Mouse (Mus musculus) thymus, postnatal 4 days (tissue): ENCODE data around the gene Tns1.

Source experiments
- DNase-seq: peaks from one replicate; pipeline ENCODE4 v3.0.0; 2021

Gene Tns1

DNA sequence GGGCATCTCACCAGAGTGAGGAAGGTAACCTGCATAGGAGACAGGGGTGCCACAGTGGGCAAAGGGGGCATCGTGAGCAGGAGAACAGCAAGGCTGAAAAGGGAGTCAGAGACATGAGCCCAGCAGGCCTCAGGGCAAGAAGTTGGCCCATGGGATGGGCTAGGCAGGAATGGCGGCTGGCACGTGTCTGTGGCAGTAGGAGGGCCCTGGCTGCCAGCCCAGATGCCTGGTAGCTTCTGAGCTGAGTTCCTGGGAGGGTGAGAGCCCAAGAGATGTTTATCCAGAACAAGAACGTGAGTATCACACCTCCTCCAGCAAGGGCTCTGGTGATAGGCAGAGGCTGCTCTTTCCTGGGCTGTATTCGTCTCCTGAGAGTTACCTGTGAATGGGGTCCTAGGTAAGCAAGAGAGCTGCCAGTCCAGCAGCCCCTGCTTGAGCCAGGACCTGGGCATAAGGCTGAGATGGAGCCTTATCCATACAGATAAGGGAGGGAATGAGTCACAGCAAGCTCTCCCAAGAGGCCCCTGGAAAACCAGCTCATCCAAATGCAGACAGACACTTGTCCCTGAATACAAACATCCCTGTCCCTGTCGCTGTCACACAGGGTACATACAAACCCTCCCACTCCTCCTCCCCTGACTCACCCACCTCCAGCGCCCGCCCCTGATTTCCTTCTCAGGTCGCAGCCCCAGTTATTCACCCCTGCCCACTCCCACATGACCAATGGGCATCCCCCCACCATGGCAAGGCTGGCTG lies 2.2 kb downstream of the Tns1 start:
- DNase-seq, result no peak

DNA sequence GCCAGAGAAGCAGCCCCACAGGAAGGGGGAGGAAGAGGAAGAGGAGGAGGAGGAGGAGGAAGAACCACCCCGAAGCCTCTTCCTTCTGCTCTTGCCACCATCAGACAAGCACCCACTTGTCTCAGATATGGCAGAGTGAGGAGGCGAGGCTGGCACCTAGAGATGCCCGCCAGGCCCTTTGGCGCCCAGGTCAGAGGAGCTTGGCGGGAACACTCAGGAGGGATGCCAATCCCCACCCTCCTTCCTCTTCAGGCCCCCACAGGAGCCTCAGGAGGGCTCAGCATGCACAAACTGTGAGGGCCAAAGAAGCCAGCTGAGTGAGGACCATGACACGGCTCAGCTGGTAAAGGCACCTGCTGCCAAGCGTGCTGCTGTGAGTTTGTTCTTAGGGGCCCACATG lies 3.1 kb downstream of the Tns1 start:
- DNase-seq, result no peak

DNA sequence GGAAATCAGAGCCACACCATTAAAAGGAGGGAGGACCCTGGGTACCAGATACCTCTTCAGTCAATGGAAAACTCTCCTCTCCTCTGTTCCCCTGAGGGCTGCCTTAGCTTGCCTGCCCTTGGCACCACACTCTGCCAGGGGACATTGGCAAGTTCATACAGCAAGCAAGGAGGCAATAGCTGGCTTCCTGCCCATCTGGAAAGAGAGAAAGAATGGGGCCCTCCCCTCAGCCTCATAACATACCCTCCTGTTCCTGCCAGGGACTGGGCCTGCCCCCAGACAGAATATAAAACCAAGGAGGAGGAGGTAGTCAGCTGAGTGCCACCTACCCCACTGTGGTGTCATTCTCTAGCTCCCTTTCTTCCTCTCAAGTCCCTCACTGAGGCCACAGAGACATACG lies 5.1 kb downstream of the Tns1 start:
- DNase-seq, result no peak

DNA sequence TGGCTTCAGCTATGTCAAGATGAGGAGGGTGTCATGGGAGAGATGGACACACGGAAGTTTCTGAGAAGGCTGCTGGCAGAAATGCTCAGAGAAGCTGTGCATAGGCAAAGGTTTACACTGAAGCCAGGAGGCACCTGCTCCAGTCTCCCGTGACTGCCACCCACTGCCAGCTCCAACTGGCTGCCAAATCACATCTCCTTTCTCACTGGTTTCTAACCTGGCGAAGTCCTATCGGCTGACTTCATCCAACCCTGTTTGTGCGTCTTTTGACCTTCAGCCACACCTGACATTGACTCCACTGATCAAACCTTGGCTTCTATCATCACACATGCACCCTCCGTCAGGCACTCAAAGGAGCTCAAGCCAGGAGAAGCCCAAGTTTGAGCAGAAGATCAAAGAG lies 6.4 kb downstream of the Tns1 start:
- no peak for DNase-seq

DNA sequence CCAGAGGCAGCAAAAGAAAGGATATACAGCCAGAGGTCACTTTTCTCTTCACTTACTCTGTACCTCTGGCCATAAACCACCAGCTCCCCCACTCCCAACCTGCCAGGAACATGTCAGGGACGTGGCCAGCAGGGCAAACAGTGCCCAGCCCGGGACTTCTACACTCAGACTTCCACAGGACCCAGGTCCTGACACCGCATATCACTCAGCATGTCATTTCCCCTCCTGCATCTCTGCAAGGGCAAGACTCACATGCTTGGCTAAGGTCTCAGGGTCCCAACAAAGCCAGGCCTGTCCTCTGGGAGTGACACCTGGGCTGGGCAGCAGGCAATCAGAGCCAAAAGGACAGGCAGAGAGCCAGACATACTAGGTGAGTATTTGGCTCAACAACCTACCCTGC lies 11.2 kb downstream of the Tns1 start:
- no peak for DNase-seq

DNA sequence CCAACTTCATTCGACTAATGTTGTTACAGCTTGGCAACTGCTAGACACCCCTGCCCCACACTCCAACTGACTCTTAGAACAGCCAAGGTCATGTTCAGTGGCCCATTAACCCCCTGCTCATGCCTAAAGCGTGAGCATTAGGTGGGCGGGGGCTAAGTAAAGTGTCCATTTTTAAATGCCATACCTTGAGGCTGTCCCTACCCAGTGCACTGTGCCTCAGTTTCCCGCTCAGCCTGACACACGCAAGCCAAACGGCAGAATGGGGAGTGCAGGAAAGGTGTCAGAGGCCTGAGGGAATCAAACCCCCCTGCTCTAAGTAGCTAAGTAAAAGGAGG lies 12.6 kb downstream of the Tns1 start:
- DNase-seq, result no peak

DNA sequence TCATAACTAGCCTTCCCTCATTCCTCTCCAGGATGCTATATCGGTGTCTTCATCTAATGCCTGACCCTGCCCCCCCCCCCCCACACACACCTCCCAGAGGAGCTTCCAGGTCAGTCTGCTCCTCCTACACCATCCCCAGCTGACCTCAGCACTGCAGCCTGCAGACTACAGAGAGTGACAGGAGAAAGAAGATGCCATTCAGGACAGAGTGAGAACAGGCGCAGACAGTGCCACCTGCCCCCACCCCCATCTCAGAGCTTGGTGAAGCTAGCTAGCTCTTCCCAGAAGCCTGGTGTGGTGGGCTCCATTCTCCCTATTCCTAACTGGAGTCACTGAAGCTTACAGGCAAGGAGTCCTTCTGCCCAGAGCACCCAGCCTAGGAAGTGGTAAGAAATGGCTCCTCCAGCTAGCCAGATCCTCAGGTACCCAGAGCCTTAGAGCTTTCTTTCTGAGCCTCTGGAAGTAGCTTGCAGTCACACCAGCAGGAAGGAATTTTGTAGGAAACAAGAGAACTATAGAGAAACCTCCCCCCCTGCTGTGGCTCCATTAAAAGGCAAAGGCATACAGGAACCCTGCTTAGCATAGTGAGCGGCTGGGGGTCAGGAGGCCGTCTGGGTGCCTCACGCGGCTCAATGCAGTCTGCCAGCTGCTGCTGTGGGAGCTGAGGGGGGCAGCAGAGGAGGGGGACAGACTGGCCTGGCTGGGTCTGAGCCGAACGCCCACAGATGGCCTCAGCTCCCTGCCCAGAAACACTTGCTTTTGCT lies 13.1 kb downstream of the Tns1 start:
- no peak for DNase-seq

DNA sequence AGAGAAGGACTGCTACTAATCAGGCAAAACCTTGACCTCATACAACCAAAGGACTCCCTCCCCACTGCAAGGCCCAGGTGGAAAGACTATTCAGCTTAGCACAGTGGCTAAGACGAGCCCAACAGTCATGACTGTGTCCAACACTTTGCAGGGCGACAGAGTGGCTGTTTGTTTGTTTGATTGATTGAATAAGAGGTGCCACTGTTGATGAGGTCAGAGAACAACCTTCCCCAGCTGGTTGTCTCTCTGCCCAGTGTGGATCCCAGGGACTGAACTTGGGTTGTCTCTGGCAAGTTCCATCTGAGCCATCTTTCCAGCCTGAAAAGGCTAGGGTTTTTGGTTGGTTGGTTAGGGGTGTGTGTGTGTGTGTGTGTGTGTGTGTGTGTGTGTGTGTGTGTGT lies 14.6 kb downstream of the Tns1 start:
- DNase-seq, result no peak

DNA sequence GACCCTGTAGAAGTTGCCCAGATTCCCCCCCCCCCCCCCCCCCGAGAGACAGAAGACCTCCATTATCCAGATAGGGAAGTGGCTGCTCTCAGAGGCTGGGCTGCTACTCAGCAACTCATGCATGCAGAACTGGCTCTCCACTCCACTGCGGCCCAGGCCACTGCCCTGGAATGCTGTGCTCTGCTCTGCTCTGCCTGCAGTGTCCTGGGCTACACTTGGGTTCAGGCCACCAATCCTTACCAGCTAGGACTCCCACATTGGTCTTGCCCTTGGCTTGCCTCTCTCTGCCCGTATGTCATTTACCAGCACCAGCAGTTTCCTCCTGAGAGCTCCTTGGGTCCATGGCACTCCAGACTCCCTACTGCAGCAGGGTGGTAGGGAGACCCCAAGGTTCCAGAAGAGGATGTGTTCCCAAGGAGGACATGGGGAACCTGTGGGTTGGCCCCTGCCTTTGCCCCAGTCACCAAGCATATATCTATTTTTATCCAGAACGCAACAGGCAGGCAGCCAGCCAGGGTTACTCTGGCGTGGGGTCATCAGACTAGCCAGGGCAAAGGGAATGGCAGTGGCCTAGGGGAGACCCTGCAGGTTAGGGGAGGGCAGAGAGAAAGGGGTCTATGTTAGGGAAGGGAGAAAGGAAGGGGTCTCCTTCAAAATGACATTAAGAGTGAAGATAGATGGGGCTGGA lies 16.2 kb downstream of the Tns1 start:
- no peak for DNase-seq

DNA sequence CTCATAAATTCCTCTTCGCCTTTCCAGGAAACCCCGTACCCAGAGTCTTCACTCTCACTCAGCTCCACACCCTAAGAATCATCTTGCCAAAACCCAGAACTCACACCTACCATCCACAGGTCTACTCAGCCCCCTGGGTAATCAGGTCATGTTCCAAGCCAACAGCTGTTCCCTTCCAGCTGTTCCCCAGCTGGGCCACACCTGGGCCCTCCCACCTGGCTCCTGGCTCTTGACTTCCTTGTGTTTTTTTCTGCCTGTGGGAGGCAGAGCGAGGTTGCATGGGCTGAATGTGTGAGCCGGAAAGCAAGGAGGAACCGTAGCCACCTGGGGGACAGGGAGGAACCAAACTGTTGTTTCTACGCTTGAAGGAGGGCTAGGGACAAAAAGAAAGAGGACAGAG lies 18.0 kb downstream of the Tns1 start:
- no peak for DNase-seq

DNA sequence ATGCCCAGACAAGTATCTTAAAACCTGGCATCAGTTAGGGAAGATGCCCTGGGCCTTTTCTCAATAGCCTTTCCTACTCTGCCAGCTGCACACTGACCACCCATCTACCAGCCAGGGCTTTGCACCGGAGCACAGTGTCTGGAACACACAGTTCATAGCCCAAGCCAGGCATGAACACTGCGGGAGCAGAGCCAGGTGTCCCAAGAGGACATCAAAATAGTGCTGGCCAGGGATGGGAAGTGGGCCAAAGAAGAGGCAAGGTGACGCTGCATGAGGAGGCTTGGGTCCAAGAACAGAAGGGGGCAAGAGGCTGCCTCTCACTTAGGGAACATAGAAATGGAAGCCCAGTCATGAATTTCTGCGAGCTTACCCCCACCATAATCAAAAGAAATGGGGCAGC lies 18.6 kb downstream of the Tns1 start:
- no peak for DNase-seq

DNA sequence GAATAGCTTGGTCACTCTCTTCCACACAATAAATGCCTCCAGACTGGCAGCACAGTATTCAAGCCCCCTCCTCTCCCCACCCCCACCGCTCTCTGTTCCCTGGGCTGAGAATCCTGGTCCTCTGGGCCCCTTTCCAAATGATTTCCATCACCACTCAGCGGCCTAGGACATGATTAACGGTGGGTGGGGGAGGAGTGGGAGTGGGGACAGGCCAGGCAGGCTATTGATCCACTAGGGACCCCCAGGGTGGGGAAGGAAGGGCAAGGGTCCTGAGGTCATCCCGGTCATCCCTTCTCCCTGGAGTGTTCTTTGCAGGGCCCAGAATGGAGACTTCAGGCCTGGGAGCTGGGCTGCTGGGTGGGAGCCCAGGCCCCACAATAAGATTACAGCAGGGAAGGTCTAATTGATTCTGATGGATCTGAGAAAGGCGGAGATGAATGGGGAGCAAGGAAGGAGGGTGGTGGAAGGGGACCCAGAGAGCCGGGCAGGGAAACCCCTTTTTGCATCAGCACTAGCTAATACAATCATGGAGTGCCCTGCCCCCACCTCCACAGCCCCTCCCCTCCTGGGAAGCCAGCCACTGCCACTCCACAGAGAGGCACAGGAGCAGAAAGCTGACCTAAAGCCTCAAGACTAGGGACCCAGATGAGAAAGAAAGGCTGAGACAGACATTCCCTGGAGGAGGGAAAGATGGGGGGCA lies 20.4 kb downstream of the Tns1 start:
- DNase-seq, result no peak

DNA sequence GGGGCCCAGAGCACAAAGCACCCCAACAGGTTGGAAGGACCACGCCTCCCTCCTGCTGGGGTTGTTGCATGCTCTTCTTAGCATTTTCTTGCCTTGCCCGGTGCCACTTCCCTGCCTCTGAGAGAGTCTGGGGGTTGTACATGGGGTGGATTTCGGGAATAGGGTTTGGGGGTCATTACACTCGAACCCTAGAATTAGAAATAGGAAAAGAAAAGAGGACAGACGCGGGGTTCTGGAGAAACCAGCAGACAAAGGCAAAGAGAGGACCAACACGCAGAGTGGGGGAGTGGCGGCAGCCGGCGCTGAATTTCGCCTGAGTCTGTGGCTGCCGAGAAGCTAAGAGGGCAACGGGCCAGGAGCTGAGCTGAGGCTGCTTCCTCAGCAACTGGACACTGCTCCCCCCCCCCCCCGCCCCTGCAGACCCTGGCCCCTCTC lies 25.2 kb downstream of the Tns1 start:
- no peak for DNase-seq

DNA sequence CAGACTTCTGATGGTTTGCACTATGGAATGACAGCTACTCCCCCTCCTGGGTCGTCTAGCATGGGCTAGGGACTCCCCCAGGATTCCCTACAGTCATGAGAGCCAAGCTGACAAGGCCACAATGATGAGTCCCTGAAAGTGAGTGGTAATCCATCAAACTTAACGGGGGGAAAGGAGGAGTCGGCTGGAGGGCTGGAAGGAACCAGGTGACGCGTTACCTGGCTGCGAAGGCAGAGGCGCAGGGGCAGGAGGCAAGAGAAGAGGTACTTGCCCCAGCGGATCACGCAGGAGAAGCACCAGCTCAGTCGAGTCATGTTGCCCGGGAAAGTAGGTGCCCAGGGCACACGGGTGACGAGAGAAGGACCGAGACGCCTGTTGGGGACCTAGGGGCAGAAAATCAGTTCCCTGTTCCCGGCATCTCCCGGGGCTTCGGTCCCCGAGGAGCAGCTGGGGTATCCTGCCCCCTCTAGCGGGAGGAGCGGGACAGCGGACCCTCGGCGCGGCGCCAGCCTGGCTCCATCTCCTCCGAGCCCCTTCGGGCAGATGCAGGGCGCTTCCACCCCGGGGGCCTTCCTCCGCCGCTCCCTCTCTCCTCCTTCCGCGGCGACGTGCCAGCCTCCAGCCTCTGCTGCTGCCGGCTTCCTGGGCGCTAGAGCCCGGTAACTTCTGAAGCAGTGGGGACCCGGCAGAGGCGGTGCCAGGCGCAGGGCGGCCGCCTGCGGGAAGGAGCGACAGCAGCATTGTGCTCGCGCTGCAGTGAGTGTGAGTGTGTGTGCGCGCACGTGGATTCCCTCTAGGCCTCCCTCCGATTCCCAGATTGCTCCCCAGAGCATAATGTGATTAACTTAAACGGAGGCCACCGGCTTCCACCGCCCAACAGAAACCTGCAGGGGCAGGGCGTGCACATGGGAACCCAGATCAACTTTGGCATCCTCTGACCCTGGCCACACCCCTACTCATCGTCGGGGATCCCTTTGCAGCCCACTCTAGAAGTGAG lies 25.9 kb downstream of the Tns1 start:
- peak; percentile 71 for DNase-seq

DNA sequence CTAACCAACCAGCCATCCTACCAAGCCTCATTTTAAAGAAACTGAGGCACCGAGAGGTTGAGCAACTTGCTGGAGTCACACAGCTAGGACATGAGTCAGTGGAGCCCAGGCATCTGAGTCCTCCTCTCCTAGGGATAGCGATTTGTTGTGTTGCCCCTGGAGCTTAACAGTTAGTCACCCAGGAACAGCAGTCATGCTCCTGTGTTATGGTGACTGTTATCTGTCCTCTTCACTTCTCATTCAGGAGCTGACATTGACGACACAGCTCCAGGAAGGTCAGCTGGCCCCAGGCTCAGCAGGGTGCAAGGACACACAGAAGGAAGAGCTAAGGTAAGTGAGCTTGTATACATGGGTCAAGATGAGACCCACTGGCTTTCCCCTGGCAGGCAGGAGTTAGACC lies 28.5 kb downstream of the Tns1 start:
- no peak for DNase-seq

DNA sequence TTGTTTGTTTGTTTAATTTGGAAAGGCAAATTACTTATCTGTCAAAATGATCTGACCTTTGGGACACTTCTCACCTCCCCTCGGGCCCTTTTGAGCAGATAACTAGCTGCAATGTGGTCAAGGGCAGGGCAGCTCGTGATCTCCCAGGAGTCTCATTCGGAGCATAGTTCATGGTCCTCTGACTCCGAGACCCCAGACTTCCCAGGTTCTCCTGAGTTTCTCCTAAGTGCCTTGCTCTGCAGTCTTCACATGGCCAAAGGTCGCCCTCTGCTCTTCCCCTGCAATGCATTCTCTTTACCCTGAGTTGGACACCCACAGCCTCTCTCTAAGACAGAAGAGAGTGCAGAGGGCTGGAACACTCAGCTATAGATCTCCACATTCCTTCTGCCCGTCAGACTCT lies 29.0 kb downstream of the Tns1 start:
- no peak for DNase-seq

DNA sequence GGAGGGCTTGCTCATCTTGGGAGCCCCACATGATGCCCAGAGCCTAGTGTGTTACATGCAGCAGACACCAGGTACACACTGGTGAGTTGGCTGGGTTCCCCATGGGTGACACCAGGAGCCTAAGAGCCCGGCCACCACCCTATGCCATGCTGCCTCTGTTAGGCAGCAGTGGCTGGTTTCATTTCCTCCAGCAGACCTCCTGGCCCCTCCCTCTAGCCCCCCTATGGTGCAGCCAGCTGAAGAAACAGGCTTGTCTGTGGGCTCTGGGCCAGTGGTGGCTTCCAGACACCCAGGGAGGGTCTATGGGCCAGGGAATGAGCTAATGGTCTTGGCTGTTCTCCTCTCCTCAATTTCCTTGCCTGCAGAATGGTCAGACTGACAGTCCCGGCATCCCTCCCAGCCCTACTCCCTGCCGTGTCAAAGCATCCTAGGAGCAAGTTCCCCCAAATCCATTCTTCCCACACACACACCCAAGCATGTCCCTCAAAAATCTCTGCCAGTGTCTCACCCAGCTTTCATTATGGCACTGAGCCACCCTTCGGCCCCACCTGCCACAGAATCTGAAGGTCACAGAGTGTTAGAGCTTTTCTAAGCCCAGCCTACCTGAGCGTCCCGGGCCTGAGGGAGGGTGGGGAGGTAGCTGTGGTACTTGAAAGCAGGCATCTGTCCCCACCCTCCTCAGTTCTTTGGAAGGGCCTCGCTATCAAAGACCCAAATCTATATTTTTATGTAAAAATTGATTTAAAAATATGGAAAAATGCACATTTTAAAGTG lies 29.6 kb downstream of the Tns1 start:
- DNase-seq, result no peak

DNA sequence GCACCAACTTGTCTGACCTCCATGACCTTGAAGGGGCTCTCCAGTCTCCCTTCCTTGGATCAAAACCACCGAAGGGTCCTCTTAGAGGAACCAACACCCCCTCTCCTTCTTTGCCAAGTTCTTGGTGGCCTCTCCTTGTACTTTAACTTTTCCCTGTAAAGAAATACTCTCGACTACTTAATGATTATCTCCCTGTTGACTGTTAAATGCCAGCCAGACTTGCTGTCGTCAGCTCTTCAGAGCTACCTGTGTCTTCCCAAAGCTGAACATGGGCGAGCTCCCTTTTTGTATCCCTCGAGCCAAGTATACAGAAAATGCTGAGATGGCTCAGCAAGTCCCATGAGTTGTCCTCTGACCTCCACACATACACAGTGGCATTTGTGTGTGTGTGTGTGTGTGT lies 30.8 kb downstream of the Tns1 start:
- DNase-seq, result no peak

DNA sequence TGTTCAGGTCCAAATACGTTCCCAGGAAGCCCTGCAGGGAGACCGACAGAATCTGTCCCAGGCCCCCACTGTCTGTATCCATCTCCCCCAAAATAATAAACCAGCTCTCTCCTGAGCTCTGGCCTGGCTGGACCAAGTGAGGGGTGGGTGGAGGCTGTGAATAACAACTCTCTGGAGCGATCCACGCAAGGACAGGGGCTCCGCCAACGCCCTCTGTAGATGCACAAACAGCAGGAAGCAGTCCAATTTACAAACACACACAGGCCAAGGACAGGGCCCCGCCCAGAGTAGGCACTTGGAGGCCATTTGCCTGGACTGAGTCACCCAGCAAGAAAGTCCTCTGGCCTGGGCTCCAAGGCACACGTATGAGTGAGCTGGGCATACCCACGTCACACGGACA lies 32.0 kb downstream of the Tns1 start:
- no peak for DNase-seq

DNA sequence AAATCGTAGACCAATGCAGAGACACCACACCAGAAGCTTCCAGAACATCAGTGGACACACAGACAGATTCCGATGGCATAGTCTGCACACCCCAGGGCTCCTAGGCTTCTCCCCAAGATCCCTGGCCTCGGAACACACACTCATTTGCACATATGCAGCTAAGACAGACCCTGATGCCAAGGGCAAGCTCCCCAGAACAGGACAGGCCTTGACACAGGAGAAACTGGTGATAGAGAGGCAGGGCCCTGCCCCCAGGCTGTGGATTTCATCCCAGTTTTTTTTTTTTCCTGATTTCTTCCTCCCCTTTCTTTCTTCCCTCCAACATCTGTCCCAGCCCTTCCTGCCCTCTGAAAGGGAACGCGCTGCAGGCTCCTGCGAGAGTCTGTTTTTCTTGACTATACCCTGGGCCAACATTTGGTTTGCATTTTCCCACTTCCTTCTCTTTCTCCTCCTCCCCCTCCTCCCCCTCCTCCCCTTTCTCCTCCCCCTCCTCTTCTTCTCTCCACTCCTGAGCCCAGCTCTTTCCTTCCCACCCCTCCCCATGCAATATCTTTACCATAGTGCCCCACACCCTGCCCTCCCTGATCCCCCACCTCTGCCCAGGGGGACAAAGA lies 32.5 kb downstream of the Tns1 start:
- DNase-seq, result no peak

DNA sequence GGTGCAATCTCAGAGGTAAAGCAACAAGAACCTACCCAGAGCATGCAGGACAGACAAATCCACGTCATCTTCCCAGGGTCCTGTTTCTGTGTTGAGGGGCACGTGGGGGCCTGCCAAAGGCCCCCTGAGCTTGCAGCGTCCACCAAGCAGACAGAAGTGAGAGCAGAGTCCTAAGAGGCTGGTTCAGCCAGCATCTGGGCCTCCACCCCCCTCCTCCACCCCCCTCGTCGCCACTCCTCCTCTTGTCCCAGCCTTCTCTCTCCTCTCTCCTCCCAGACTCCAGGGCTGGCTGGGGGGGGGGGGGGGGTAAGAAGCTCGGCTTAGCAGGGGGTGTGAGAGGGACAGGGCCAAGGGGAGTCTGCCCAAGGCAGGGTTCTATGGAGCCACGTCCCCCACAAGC lies 33.1 kb downstream of the Tns1 start:
- DNase-seq, result no peak
